Mouse (Mus musculus) heart, postnatal 0 days (tissue): Measurements from ENCODE around the gene M1ap.

Experiments
- CTCF ChIP-seq: IDR thresholded peaks from 2 replicates; pipeline ENCODE4 v1.5.1; 2016; ENCODE audit warnings: antibody characterized with exemption, control low read depth, low read depth
- EP300 ChIP-seq: IDR thresholded peaks from 2 replicates; pipeline ENCODE4 v1.6.1; 2016; ENCODE audit warnings: antibody characterized with exemption, low read depth

DNA sequence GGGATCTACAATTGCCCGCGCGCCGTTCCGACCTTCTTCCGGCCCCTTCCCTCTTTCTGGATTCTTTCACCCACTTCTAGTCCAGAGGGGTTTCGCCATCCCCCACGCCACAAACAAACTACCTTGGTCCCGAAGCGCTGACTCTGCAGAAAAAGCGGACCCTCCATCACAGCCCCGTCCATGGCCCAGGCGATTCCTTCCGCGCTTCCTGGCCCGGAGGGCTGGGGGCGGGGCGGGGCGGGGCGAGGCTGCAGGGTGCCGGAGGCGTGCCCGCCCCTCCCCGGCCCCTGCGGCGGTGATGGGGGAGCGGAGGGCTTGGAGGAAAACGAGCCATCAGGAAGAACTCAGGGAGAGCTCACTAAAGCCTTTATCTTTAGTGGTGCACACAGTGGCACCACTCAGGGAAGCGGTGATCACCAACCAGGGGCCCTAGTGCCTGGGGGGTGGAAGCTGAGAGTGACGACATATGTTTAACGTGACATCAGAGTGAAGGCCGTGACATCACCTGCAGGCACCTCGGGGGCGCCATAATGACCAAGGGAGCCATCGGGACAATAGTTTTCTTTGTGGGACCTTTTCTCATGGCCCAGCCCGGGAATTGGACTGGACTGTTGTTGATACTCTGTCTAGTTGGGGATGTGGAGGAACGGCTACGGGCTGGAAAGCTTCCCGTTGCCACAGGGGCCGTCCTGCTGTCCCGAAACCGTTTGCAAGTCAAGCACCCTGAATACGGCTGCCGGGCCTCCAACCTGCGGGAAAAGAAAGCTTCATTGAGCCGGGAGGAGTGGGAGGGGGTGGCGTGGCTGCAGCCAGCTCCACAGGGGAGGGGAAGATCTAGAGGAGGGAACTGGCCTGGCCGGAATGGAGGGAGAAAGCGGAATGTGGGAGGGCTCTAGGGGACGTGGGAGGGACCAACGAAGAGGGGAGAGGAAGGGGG is 86.8 kb downstream of the M1ap start, which contains the start of the genes Dok1 and Loxl3:
- TF ChIP-seq CTCF (no peak), EP300 (no peak)
